Mouse (Mus musculus) midbrain, postnatal 0 days (tissue): ENCODE results near the gene Krt83. TPM values are rescaled to one million over a fixed set of nuclear protein-coding genes. Genes with fewer than 3 reads are reported as not detected.

Experiments used
- ATAC-seq: fragments of 200-750 bp; cut with Nextera tagmentation; 2 replicates; pipeline ENCODE4 v1.8.0; 2017; ENCODE audit warnings: moderate number of reproducible peaks, mild to moderate bottlenecking, moderate TSS enrichment, moderate library complexity; ENCODE audit not compliant: low FRiP score
- DNase-seq: peaks from one replicate; pipeline ENCODE4 v3.0.0-alpha.2; 2015; ENCODE audit warnings: low spot score
- H3K27ac ChIP-seq: fragments of 300-500 bp; sonication (generic); 2 replicates; pipeline ENCODE4 v1.5.1; 2014; ENCODE audit warnings: low read depth, mild to moderate bottlenecking, low read length, mixed read lengths
- H3K27me3 ChIP-seq: fragments of 300-500 bp; sonication (generic); 2 replicates; pipeline ENCODE4 v1.6.1; 2014; ENCODE audit warnings: low read length, control low read depth, mixed read lengths; ENCODE audit not compliant: insufficient read depth
- H3K36me3 ChIP-seq: fragments of 300-500 bp; sonication (generic); 2 replicates; pipeline ENCODE4 v1.6.1; 2014; ENCODE audit warnings: low read length, control low read depth, mixed read lengths; ENCODE audit not compliant: insufficient read depth
- H3K4me1 ChIP-seq: fragments of 300-500 bp; sonication (generic); 2 replicates; pipeline ENCODE4 v1.6.1; 2014; ENCODE audit warnings: mild to moderate bottlenecking, control low read depth, antibody characterized with exemption, low read length, mixed read lengths; ENCODE audit not compliant: insufficient read depth
- H3K4me2 ChIP-seq: fragments of 300-500 bp; sonication (generic); 2 replicates; pipeline ENCODE4 v1.6.1; 2014; ENCODE audit warnings: low read depth, mild to moderate bottlenecking, low read length, mixed read lengths; ENCODE audit not compliant: poor library complexity, severe bottlenecking
- H3K4me3 ChIP-seq: fragments of 300-500 bp; sonication (generic); 2 replicates; pipeline ENCODE4 v1.5.1; 2014; ENCODE audit warnings: low read depth, mild to moderate bottlenecking, low read length, moderate library complexity
- H3K9ac ChIP-seq: fragments of 300-500 bp; sonication (generic); replicated peaks from 2 replicates; pipeline ENCODE4 v1.6.1; 2014; ENCODE audit warnings: mild to moderate bottlenecking, low read length, moderate library complexity, mixed read lengths; ENCODE audit not compliant: poor library complexity, severe bottlenecking
- H3K9me3 ChIP-seq: fragments of 300-500 bp; sonication (generic); 2 replicates; pipeline ENCODE4 v1.6.1; 2016; ENCODE audit warnings: low read length, control low read depth
- CTCF ChIP-seq: IDR thresholded peaks from 2 replicates; pipeline ENCODE4 v1.5.1; 2016; ENCODE audit warnings: antibody characterized with exemption, mild to moderate bottlenecking
- WGBS: fragments of 180-500 bp; shearing (Covaris S2); extraction: QIAGEN DNeasy Blood & Tissue Kit; methylation state at CpG from one replicate; pipeline ENCODE4 v1.1.7; 2014; 5-methylcytosine and 5-hydroxymethylcytosine counted together
- polyA plus RNA-seq: library from polyadenylated mRNA; unstranded; fragments of >200 nt; fragmentation: Nextera tagmentation; extraction: Ambion mirVana; gene quantifications from 2 replicates; pipeline ENCODE4 v1.2.1, GENCODE M21; 2015
- total RNA-seq: library from RNA; depleted of rRNA; stranded (reverse); fragments of >200 nt; gene quantifications from 2 replicates; pipeline ENCODE4 v1.2.3, GENCODE M21; 2014

The Krt83 gene
- total and polyA plus RNA-seq, 2 experiments from 2014 or later = not detected

- Histone ChIP-seq H3K27ac (no peak overlapping the region), H3K4me1 (peaks cover 4% of the 10 kb centered on the region; the same call in 1 of the 2 replicates), H3K4me2 (no peak overlapping the region), H3K27me3 (no peaks in the 10 kb centered on the region), H3K9ac (no peak overlapping the region), H3K9me3 (no peaks in the 10 kb centered on the region), H3K4me3 (no peak overlapping the region), H3K36me3 (no peaks in the 10 kb centered on the region)
- no peak for TF ChIP-seq CTCF
- DNase-seq (no peak), ATAC-seq (no peak)
- WGBS = 90% methylated on average over 1 of the region's 1 CpGs
Measured at GRCm38 (mm10) chr15:101483646-101484045, 7.7 kb downstream of the Krt83 start.

- WGBS = 44% methylated on average over 4 of the region's 4 CpGs
- H3K27ac ChIP-seq = no peak overlapping the region
Measured at GRCm38 (mm10) chr15:101482056-101482455, 9.3 kb downstream of the Krt83 start.

GRCm38 (mm10) chr15:101479666-101480060, 11.6 kb downstream of the Krt83 start:
- H3K9ac ChIP-seq = 0 out of 2 replicates have a peak overlapping the region, but pooled peaks have one; percentile 2
- 30% methylated on average over 11 of the region's 11 CpGs for WGBS
- H3K4me3 ChIP-seq = peak overlapping the region; percentile 11; the same call in 1 of the 2 replicates
- H3K27me3 ChIP-seq = no peaks in the 10 kb centered on the region; the same call in 1 of the 2 replicates
- no peak overlapping the region for H3K27ac ChIP-seq
- DNase-seq = peak; percentile 43
- ATAC-seq = no peak
- H3K4me2 ChIP-seq = peak overlapping the region; percentile 51
- no peaks in the 10 kb centered on the region for H3K36me3 ChIP-seq
- H3K9me3 ChIP-seq = no peaks in the 10 kb centered on the region
- peaks cover 4% of the 10 kb centered on the region; the same call in 1 of the 2 replicates for H3K4me1 ChIP-seq
- no peak for TF ChIP-seq CTCF

More at GRCm38 (mm10) chr15:101482056-101482455, 9.3 kb downstream of the Krt83 start:
- peaks cover 4% of the 10 kb centered on the region; the same call in 1 of the 2 replicates for H3K4me1 ChIP-seq
- no peak overlapping the region for H3K9ac ChIP-seq
- H3K9me3 ChIP-seq = no peaks in the 10 kb centered on the region
- no peaks in the 10 kb centered on the region; the same call in 1 of the 2 replicates for H3K27me3 ChIP-seq
- H3K36me3 ChIP-seq = no peaks in the 10 kb centered on the region
- DNase-seq (no peak), ATAC-seq (no peak)
- H3K4me3 ChIP-seq = no peak overlapping the region
- no peak for TF ChIP-seq CTCF
- no peak overlapping the region for H3K4me2 ChIP-seq

- peak overlapping the region; percentile 11; the same call in 1 of the 2 replicates for H3K4me3 ChIP-seq
- peak overlapping the region; percentile 51 for H3K4me2 ChIP-seq
- peaks cover 4% of the 10 kb centered on the region; the same call in 1 of the 2 replicates for H3K4me1 ChIP-seq
- no peaks in the 10 kb centered on the region for H3K9me3 ChIP-seq
- no peak overlapping the region for H3K27ac ChIP-seq
- no peaks in the 10 kb centered on the region for H3K36me3 ChIP-seq
- no peaks in the 10 kb centered on the region; the same call in 1 of the 2 replicates for H3K27me3 ChIP-seq
- 0 out of 2 replicates have a peak overlapping the region, but pooled peaks have one; percentile 2 for H3K9ac ChIP-seq
- peak; percentile 69 for TF ChIP-seq CTCF
- DNase-seq (peak; percentile 24), ATAC-seq (no peak)
- 8% methylated on average over 31 of the region's 31 CpGs for WGBS
Measured at GRCm38 (mm10) chr15:101479007-101479665, 12.2 kb downstream of the Krt83 start.

GRCm38 (mm10) chr15:101472952-101473528, 18.3 kb downstream of the Krt83 start, which contains the start of gene Krt86:
Gene Krt86, plus strand, starts transcription at chr15:101473478.
- DNase-seq (no peak), ATAC-seq (no peak)
- Histone ChIP-seq H3K27ac (no peak within 1 kb of the TSS), H3K9me3 (no peaks in the 10 kb centered on the region), H3K4me3 (no peak within 1 kb of the TSS), H3K4me2 (no peak within 1 kb of the TSS), H3K9ac (no peak within 1 kb of the TSS), H3K27me3 (no peaks in the 10 kb centered on the region; the same call in 1 of the 2 replicates), H3K36me3 (no peaks in the 10 kb centered on the region), H3K4me1 (no peaks in the 10 kb centered on the region)
- WGBS = 39% methylated on average over 10 of the region's 10 CpGs
- TF ChIP-seq CTCF = no peak

GRCm38 (mm10) chr15:101469093-101469492, 22.2 kb downstream of the Krt83 start:
- no peaks in the 10 kb centered on the region for H3K4me1 ChIP-seq
- no peak overlapping the region for H3K4me2 ChIP-seq
- H3K36me3 ChIP-seq = no peaks in the 10 kb centered on the region
- WGBS = 88% methylated on average over 4 of the region's 4 CpGs
- no peak for DNase-seq
- H3K4me3 ChIP-seq = no peak overlapping the region
- TF ChIP-seq CTCF = no peak
- H3K9me3 ChIP-seq = no peaks in the 10 kb centered on the region
- H3K27ac ChIP-seq = no peak overlapping the region
- H3K9ac ChIP-seq = no peak overlapping the region
- ATAC-seq = no peak
- 0 out of 2 replicates have a peak, but pooled peaks cover 3% of the 10 kb centered on the region for H3K27me3 ChIP-seq
